Mouse (Mus musculus): ENCODE measurements around the gene Zic1.

- TF ChIP-seq CTCF (IDR thresholded peaks at IDR 0.05; ENCODE audit: insufficient read depth, low read depth, low read length) (no peak), POLR2A (IDR thresholded peaks at IDR 0.05; ENCODE audit: insufficient read depth, low read depth, low read length) (no peak)
Observed at GRCm38 (mm10) chr9:91363011-91363730, 2.4 kb downstream of the Zic1 start.

Data from olfactory bulb, adult 2 months (tissue).